Mouse (Mus musculus): Measurements from ENCODE around the gene Aen.
A peak's percentile ranks its signal among the peaks of the same experiment; 100 is the strongest.

Aen gene

DNA sequence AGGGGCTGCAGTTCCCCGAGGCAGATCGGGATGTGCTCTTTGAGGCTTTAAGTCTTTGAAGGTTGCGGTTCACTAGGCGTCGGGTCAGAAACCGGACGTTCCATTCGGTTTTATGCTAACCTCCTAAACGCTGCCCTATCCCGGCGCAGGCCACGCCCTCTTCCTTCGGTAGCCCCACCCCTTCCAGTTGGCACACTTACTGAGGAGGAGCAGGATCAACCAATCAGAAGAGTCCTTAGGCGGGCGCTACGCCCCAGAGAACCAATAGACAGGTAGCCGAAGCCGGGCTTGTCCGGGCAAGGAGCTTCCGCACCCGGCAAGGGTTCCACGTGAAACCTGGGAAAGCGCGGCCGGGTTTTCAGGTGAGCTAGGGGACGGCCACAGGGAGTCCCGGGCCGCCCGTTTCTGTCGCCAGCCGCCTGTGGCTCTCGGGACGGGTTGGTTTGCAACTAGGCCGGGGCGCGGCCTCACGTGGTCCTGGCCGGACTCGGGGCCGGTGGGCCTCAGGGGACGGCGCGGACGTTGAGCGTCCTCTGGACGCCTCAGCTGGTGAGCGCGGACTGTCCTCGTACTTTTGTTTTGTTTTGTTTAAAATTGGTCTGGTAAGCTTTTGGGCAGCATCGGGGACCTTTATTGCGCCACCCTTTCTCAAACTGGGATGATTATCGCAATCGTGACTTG lies at the start of gene Aen:
Gene Aen (plus strand): TSS at position 202 of the 681 bp plus-strand sequence.
- DNase-seq (ENCODE audit: low spot score in 2 of 2), result peak; percentile 98 to 99

GRCm38 (mm10) chr7:78846066-78846716 lies 49.5 kb upstream of the Aen start:
- DNase-seq (ENCODE audit: low spot score in 2 of 2), result no peak

DNA sequence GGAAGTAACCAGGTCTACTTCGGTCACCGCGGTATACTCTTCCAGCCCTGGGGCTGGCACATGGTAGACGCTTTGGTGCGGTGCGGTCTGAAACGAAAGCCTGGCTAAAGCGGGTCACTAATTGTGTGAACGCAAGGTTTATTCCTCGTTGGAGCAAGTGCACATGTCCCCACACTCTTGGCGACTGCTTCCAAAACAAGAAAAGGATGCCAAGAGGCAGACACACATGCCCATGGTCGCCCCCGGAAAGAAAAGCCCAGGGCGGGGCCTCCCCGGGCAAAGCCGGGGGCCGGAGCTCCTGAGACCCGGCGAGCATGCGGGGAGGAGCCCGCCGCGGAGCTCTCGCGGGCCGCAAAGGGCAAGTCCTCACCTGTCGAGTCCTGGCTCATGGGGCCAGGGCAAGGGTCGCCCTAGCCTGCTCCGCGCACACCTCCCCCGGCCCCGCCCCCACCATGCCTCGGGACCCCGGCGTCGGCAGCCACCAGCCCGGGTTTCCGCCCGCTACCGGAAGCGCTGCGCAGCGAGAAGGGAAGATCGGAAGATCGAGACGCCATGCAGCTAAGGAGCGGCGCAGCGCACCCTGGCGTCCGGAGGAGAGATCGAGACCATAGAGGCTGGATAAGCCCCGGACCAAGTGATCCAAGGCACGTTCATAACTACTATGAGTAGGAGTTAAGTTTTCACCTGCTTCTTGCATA lies 48.8 kb upstream of the Aen start, which contains the start of gene Det1:
Gene Det1 (minus strand): TSS at position 527 of the 698 bp plus-strand sequence.
- peak; percentile 94 to 95 for DNase-seq (ENCODE audit: low spot score in 2 of 2)

GRCm38 (mm10) chr7:78854051-78854450 lies 41.6 kb upstream of the Aen start:
- DNase-seq (ENCODE audit: low spot score in 2 of 2), result no peak

GRCm38 (mm10) chr7:78855044-78855655 lies 40.5 kb upstream of the Aen start:
- no peak for DNase-seq (ENCODE audit: low spot score in 2 of 2)

GRCm38 (mm10) chr7:78863796-78864445 lies 31.7 kb upstream of the Aen start:
- DNase-seq (ENCODE audit: low spot score in 2 of 2), result no peak

- DNase-seq (ENCODE audit: low spot score in 2 of 2), result no peak
These were observed 31.2 kb upstream of the Aen start for GRCm38 (mm10) chr7:78864446-78864802.

DNA sequence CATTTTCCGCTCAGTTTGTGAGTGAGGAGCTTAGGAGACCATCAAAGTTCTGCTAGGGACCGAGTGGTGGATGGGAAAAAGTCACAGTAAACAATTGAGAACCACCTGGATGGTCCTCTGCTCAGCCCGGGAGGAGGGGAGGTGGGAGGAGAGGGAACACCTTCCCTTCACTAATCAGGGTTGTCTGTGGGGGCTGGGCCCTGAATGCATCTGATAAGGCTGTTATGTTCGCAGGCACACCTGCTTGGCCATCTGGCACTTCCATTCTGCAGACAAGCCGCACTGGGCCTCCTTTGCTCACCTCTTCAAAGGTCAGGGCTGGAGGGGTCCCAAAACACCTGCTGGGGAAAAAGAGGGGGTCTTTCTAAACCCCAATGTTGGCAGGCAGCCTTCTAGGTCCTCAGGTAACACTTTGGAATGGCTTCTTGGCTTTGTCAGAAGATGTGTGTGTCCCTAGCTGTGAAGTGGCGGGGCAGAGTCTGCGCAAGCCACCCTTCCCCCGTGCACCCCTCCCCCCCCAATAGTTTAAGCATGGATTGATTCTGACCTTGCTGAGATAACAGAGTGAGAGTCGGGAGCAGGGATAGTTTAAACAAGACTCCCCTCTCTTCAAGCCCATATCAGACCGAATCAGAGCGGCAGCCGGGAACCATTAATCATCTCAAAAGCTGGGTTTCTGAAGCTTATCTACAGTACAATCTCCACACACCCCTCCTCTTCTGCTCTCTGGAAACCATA lies 30.3 kb upstream of the Aen start:
- DNase-seq (ENCODE audit: low spot score in 2 of 2), result no peak

DNA sequence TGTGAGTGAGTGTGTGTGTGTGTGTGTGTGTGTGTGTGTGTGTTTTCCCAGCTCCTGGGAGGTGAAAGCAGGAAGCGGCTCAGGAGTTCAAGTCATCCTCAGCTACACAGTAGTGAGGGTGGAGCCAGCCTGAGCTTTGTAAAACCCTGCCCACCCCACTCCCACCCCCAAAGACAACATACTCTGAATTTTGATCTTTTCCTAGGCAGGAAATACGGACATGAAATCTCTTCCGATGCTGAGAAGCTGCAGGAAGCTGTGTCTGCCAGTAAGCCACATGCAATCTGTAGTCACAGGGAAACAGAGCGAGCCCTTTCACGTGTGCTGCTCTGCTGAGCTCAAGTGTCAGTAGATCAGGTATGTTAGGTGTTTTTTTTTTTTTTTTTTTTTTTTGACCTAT lies 26.9 kb upstream of the Aen start:
- DNase-seq (ENCODE audit: low spot score in 2 of 2), result no peak

- DNase-seq (ENCODE audit: low spot score in 2 of 2), result no peak
These were observed 23.3 kb upstream of the Aen start for GRCm38 (mm10) chr7:78872366-78872765.

DNA sequence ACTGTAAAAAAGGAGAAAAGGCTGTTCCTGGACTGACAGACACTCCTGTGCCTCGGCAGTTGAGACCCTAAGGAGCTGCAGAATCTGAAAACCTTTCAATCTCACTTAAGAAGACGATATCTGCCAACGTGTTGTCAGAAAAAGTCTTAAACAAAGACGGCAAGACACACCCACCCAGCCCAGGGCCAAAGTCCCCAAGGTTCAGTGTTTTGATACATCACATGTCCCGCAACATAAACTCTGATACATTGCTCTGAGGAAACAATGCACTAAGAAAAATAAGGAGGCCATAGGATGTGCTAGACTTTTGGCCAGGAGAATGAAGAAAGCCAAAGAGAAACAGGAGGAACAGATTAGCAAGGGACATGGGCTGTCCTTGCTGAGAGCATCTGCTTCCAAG lies 22.8 kb upstream of the Aen start:
- no peak for DNase-seq (ENCODE audit: low spot score in 2 of 2)

GRCm38 (mm10) chr7:78881607-78882468 lies 13.8 kb upstream of the Aen start:
- peak in 1 of 2 experiments; percentile 55 for DNase-seq (ENCODE audit: low spot score in 2 of 2)

- peak; percentile 88 to 92 for DNase-seq (ENCODE audit: low spot score in 2 of 2)
These were observed 13.2 kb upstream of the Aen start for GRCm38 (mm10) chr7:78882469-78882837.

- no peak for DNase-seq (ENCODE audit: low spot score in 2 of 2)
These were observed 12.5 kb upstream of the Aen start for GRCm38 (mm10) chr7:78883016-78883725.

GRCm38 (mm10) chr7:78883726-78884060 lies 12.0 kb upstream of the Aen start:
- no peak for DNase-seq (ENCODE audit: low spot score in 2 of 2)

DNA sequence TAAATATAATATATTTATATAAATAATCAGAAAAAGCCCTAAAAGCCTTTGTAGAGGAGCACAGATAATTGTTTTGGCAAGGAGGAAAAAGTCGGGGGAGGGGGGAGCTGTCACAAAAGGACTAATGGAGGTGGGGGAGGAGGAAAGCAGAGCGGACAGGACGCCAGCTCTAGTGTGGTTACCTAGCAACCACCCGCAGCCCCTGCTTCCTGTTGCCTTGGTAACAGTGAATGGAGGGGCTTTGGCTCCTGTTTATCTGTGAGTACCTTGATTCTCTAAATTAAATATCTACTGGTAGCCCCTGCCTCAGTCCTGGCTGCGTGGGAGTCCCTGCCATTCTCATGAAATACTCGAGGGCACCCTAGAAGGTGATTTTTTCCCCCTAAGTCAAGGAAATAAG lies 11.5 kb upstream of the Aen start:
- DNase-seq (ENCODE audit: low spot score in 2 of 2), result peak; percentile 82 to 91

DNA sequence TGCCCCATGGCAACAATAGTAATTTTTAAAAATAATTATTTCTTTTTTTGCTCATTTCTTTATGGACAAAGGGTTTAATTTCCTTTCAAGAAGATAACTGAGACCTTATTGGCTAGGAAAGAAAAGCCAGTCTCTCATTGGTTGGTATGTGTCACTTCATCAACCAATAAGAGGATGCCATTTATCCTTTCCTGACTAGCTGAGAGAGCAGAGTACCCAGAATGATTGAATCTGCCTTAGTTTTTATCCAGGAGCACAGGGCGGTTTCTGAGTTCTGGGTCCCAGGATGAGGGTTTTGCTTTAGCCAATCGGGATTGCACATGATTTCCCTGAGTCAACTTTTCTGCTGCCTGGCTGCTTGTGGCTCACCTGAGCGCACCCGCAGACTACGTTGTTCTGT lies 10.2 kb upstream of the Aen start:
- DNase-seq (ENCODE audit: low spot score in 2 of 2), result no peak

DNA sequence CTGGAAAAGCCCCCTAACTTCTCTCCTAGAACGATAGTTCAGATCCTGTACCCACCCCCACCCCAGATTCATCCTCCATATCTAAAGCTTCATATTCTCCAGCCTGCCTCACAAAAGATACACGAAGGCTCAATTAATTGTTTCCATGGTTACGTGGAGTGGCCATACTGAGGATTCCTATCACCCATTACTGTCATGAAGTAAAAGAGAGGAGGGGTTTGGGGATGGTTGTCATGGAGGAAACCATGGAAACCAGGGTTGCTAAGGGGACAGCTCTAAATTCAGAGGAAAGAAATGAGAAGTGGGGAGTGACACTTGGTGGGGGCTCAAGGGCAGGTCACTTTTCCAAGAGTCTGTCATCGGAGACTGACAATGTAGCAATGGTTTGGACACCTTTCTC lies 9.2 kb upstream of the Aen start:
- no peak for DNase-seq (ENCODE audit: low spot score in 2 of 2)

GRCm38 (mm10) chr7:78887431-78887842 lies 8.2 kb upstream of the Aen start:
- no peak for DNase-seq (ENCODE audit: low spot score in 2 of 2)

DNA sequence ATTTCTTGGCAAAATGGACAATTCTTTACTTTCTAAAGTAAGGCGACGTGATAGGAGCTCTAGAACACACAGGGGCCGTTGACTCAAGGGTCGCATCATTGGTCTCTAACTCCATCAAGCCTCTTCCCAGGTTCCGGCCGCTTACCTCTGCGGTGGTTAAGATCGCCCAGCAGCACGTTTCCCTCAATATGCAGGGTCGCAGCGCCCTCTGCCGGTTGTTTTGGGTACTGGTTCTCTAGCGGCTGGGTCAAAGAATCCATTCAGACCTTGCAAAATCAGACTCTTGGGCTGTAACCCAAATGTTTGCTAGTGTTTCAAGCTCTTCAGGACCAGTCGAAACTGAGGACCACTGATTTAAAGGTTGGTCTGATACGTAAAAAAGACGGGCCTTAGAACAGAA lies 5.0 kb upstream of the Aen start:
- DNase-seq (ENCODE audit: low spot score in 2 of 2), result peak; percentile 86 to 92

All from right cerebral cortex, postnatal 10 days (tissue).